Mouse (Mus musculus): ENCODE results near the gene Il1rl1.

DNA sequence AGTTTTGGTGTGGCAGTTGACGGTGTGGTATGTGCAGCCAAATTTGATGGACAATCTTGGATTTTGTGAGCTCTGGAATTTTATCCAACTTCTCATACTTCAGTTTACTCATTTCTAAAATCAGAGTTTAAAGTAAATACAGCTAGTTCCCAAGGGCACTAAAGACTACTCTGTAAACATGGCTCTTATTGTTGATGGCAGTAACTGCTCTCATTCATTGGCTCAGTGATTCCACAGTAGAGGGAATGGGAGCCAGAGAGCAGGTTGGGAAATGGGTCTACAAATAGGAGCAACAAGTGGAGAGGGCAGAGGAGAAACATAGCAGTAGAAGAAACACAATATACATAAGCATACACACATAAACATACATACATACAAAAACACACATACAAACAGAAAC, 70.3 kb downstream of the Il1rl1 start:
- no peak for TF ChIP-seq CTCF (IDR thresholded peaks at IDR 0.05)
- TF ChIP-seq EP300 (IDR thresholded peaks at IDR 0.05; ENCODE audit: insufficient read depth, low read depth, low read length), result no peak
- no peak for TF ChIP-seq POLR2A (IDR thresholded peaks at IDR 0.05; ENCODE audit: insufficient read depth, low read depth, low read length)

Data from heart, adult 2 months (tissue).